Mouse (Mus musculus): ENCODE measurements around the gene Vmn2r10. TPM values are rescaled to one million over a fixed set of nuclear protein-coding genes. Genes with fewer than 3 reads are reported as not detected.
"Not testable (repeated sequence)": the region's sequence is repeated elsewhere in the genome, so short reads cannot be mapped to it uniquely, and the experiment has no call there.

Gene Vmn2r10
- not detected in 2 replicates for polyA plus RNA-seq (2015; fragmentation: Nextera tagmentation; extraction: Ambion mirVana)

DNA sequence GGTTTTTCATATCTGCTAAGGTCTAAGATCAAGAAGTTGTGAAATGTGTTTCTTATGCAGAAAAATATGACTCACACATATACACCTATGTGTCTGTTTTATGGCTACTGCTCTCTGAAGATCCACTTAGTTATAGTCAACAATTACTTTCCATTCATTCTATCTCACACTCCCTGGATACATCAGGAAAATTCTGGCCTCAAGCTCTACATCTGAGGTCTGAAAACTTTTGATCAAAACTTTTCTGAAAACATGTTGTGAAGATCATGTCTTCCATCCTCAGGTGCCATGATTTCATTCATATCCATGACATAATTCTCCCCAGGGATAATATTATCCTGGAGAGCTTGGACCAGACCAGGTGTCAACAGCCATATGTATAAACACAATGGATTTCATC lies at the start of gene Vmn2r10:
Gene Vmn2r10, minus strand, starts transcription at position 101 of the 400 bp plus-strand sequence.
- H3K27ac ChIP-seq; H3K4me2 ChIP-seq; ATAC-seq (replicated peaks); H3K9me3 ChIP-seq; H3K27me3 ChIP-seq (replicated peaks); H3K4me1 ChIP-seq; H3K4me3 ChIP-seq; H3K9ac ChIP-seq; H3K36me3 ChIP-seq (replicated peaks): not testable (repeated sequence)

DNA sequence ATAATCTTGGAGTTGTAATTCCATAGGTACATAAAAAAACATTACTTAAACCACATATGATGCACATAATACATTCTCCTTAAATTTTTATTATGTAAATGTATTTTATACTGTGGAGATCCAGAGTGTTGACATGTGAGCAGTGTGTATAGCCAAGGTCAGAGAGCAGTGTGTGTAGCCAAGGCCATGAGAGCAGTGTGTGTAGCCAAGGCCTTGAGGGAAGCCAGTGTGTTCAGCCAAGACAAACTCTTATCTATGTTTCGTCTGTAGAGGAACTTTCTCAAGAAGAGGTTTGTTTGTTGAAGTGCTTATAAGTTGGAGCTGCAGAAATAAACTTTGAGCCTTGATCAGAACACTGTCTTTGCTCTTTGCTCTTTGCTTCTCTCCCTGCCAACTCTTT lies 49.0 kb upstream of the Vmn2r10 start:
- H3K27me3 ChIP-seq (replicated peaks): no peaks in the 10 kb centered on the region

DNA sequence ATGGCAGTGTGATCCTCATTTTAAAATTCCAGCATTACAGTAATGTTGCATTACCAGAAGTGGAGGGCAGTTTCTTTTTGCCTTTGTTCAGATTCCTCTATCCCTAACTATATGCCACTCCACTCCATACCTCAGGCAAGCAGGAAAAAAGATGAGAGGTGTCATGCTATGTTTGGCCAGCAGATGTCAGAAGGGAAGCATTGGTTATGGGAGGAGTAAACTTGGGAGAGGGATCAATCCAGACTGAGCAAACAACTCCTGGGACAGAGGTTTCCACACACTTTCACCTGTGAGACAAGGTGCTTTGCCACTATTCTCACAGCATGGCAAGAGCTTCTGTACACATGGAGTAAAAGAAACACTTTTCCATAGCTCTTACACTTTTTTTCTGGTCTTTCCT lies 26.3 kb upstream of the Vmn2r10 start:
- H3K27me3 ChIP-seq (replicated peaks): no peaks in the 10 kb centered on the region
- no peaks in the 10 kb centered on the region for H3K36me3 ChIP-seq (replicated peaks)
- H3K4me1 ChIP-seq: no peaks in the 10 kb centered on the region
- ATAC-seq (replicated peaks): no peak
- no peaks in the 10 kb centered on the region for H3K9me3 ChIP-seq
- H3K27ac ChIP-seq: no peak overlapping the region
- no peak overlapping the region for H3K4me2 ChIP-seq
- H3K4me3 ChIP-seq: no peak overlapping the region
- no peak overlapping the region for H3K9ac ChIP-seq

More for the DNA sequence above, 49.0 kb upstream of the Vmn2r10 start:
- H3K4me1 ChIP-seq: no peaks in the 10 kb centered on the region
- 76% methylated on average over 1 of the region's 1 CpGs for WGBS
- no peaks in the 10 kb centered on the region for H3K36me3 ChIP-seq (replicated peaks)
- no peak overlapping the region for H3K9ac ChIP-seq
- H3K9me3 ChIP-seq: peaks cover 11% of the 10 kb centered on the region
- ATAC-seq (replicated peaks): no peak
- H3K4me2 ChIP-seq: no peak overlapping the region
- H3K27ac ChIP-seq: no peak overlapping the region
- no peak overlapping the region for H3K4me3 ChIP-seq

DNA sequence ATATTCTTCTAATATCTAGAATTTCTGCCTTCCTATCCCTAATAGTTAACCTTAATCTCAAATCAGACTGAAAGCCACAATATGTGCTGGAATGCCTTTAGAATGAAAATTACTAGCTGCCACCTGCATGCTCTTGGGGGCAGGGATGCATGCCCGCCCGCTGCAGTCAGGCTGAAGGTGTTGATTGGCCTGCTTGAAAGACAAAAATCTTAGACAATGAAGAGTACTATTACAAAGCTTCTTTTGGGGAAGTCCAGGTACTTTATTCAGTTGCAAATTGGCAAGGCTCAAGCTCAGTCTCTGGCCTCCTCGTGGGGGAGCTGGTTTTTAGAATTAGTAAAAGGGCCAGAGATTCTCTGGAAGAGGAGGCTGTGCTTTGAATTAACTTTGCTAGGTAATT lies 17.4 kb downstream of the Vmn2r10 start:
- Histone ChIP-seq H3K9me3 (peaks cover 32% of the 10 kb centered on the region), H3K9ac (no peak overlapping the region), H3K27ac (no peak overlapping the region), H3K4me3 (no peak overlapping the region), H3K4me2 (no peak overlapping the region), H3K36me3 (replicated peaks) (no peaks in the 10 kb centered on the region), H3K27me3 (replicated peaks) (no peaks in the 10 kb centered on the region), H3K4me1 (no peaks in the 10 kb centered on the region)
- WGBS: 81% methylated on average over 3 of the region's 3 CpGs
- no peak for ATAC-seq (replicated peaks)

Other genes starting within 250 kb of the Vmn2r10 start
- gene Rnf212, start 231.5 kb downstream of the Vmn2r10 start, polyA plus RNA-seq (2015; fragmentation: Nextera tagmentation; extraction: Ambion mirVana): not detected in 2 replicates
- not detected in 2 replicates for gene Tmed11, start 211.2 kb downstream of the Vmn2r10 start, polyA plus RNA-seq (2015; fragmentation: Nextera tagmentation; extraction: Ambion mirVana)
- not detected in 2 replicates for gene Vmn2r8, start 197.7 kb downstream of the Vmn2r10 start, polyA plus RNA-seq (2015; fragmentation: Nextera tagmentation; extraction: Ambion mirVana)
- not detected in 2 replicates for gene Vmn2r9, start 153.9 kb downstream of the Vmn2r10 start, polyA plus RNA-seq (2015; fragmentation: Nextera tagmentation; extraction: Ambion mirVana)
- gene Vmn2r11, start 53.0 kb upstream of the Vmn2r10 start, polyA plus RNA-seq (2015; fragmentation: Nextera tagmentation; extraction: Ambion mirVana): not detected in 2 replicates
- not detected in 2 replicates for gene Vmn2r12, start 91.4 kb upstream of the Vmn2r10 start, polyA plus RNA-seq (2015; fragmentation: Nextera tagmentation; extraction: Ambion mirVana)
- gene Vmn2r13, start 185.7 kb upstream of the Vmn2r10 start, polyA plus RNA-seq (2015; fragmentation: Nextera tagmentation; extraction: Ambion mirVana): not detected in 2 replicates
- not detected in 2 replicates for gene Vmn2r14, start 218.2 kb upstream of the Vmn2r10 start, polyA plus RNA-seq (2015; fragmentation: Nextera tagmentation; extraction: Ambion mirVana)